Mouse (Mus musculus): ENCODE data around the gene Plpp7. TPM values are rescaled to one million over a fixed set of nuclear protein-coding genes. Genes with fewer than 3 reads are reported as not detected.

Gene Plpp7
- polyA plus RNA-seq, 1 experiment from 2014 or later, result 29.5 TPM

GRCm38 (mm10) chr2:32112548-32112947, 17.2 kb downstream of the Plpp7 start:
- H3K4me2 ChIP-seq, result no peak overlapping the region
- H3K4me3 ChIP-seq, result no peak overlapping the region
- H3K9ac ChIP-seq, result no peak overlapping the region
- 84% methylated on average over 2 of the region's 2 CpGs for WGBS
- no peaks in the 10 kb centered on the region for H3K4me1 ChIP-seq (replicated peaks)
- ATAC-seq (ENCODE audit: low FRiP score, low read depth), result no peak
- no peaks in the 10 kb centered on the region for H3K27me3 ChIP-seq
- H3K9me3 ChIP-seq, result no peaks in the 10 kb centered on the region
- H3K27ac ChIP-seq (replicated peaks), result no peak overlapping the region
- H3K36me3 ChIP-seq, result peaks cover 16% of the 10 kb centered on the region; the same call in 1 of the 2 replicates

- Histone ChIP-seq H3K9me3 (no peaks in the 10 kb centered on the region), H3K4me1 (replicated peaks) (no peaks in the 10 kb centered on the region), H3K9ac (no peak overlapping the region), H3K4me3 (no peak overlapping the region), H3K27ac (replicated peaks) (no peak overlapping the region), H3K27me3 (no peaks in the 10 kb centered on the region), H3K4me2 (no peak overlapping the region), H3K36me3 (0 out of 2 replicates have a peak, but pooled peaks cover 3% of the 10 kb centered on the region)
- 93% methylated on average over 4 of the region's 4 CpGs for WGBS
- ATAC-seq (ENCODE audit: low FRiP score, low read depth), result no peak
These were observed 20.5 kb downstream of the Plpp7 start for GRCm38 (mm10) chr2:32115851-32116268.

GRCm38 (mm10) chr2:32119802-32120750, 24.7 kb downstream of the Plpp7 start:
- Histone ChIP-seq H3K27ac (replicated peaks) (no peak overlapping the region), H3K4me2 (no peak overlapping the region), H3K9ac (no peak overlapping the region), H3K9me3 (no peaks in the 10 kb centered on the region), H3K27me3 (no peaks in the 10 kb centered on the region), H3K4me3 (no peak overlapping the region), H3K36me3 (no peaks in the 10 kb centered on the region), H3K4me1 (replicated peaks) (no peaks in the 10 kb centered on the region)
- WGBS, result 86% methylated on average over 20 of the region's 20 CpGs
- no peak for ATAC-seq (ENCODE audit: low FRiP score, low read depth)

- Histone ChIP-seq H3K36me3 (no peaks in the 10 kb centered on the region), H3K4me3 (no peak overlapping the region)
- 77% methylated on average over 5 of the region's 5 CpGs for WGBS
These were observed 25.8 kb downstream of the Plpp7 start for GRCm38 (mm10) chr2:32121150-32121549.

GRCm38 (mm10) chr2:32121785-32122184, 26.5 kb downstream of the Plpp7 start:
- no peak overlapping the region for H3K4me2 ChIP-seq
- H3K9me3 ChIP-seq, result no peaks in the 10 kb centered on the region
- 76% methylated on average over 2 of the region's 2 CpGs for WGBS
- H3K27me3 ChIP-seq, result no peaks in the 10 kb centered on the region
- no peak overlapping the region for H3K27ac ChIP-seq (replicated peaks)
- no peaks in the 10 kb centered on the region for H3K36me3 ChIP-seq
- no peak overlapping the region for H3K4me3 ChIP-seq
- no peak for ATAC-seq (ENCODE audit: low FRiP score, low read depth)
- H3K9ac ChIP-seq, result no peak overlapping the region
- H3K4me1 ChIP-seq (replicated peaks), result no peaks in the 10 kb centered on the region

More at GRCm38 (mm10) chr2:32121150-32121549, 25.8 kb downstream of the Plpp7 start:
- H3K9me3 ChIP-seq, result no peaks in the 10 kb centered on the region
- no peak for ATAC-seq (ENCODE audit: low FRiP score, low read depth)
- no peak overlapping the region for H3K4me2 ChIP-seq
- no peak overlapping the region for H3K27ac ChIP-seq (replicated peaks)
- H3K27me3 ChIP-seq, result no peaks in the 10 kb centered on the region
- H3K9ac ChIP-seq, result no peak overlapping the region
- no peaks in the 10 kb centered on the region for H3K4me1 ChIP-seq (replicated peaks)

GRCm38 (mm10) chr2:32127653-32128535, 32.6 kb downstream of the Plpp7 start:
- no peak overlapping the region for H3K27ac ChIP-seq (replicated peaks)
- H3K4me3 ChIP-seq, result no peak overlapping the region
- no peaks in the 10 kb centered on the region for H3K4me1 ChIP-seq (replicated peaks)
- no peaks in the 10 kb centered on the region for H3K36me3 ChIP-seq
- WGBS, result 37% methylated on average over 16 of the region's 16 CpGs
- H3K4me2 ChIP-seq, result no peak overlapping the region
- no peak overlapping the region for H3K9ac ChIP-seq
- ATAC-seq (ENCODE audit: low FRiP score, low read depth), result no peak
- no peaks in the 10 kb centered on the region for H3K9me3 ChIP-seq
- H3K27me3 ChIP-seq, result no peaks in the 10 kb centered on the region; the same call in 1 of the 2 replicates

- no peak overlapping the region for H3K9ac ChIP-seq
- no peak overlapping the region for H3K4me2 ChIP-seq
- H3K4me3 ChIP-seq, result no peak overlapping the region
- no peaks in the 10 kb centered on the region for H3K36me3 ChIP-seq
- H3K27me3 ChIP-seq, result no peaks in the 10 kb centered on the region; the same call in 1 of the 2 replicates
- H3K4me1 ChIP-seq (replicated peaks), result no peaks in the 10 kb centered on the region
- H3K9me3 ChIP-seq, result no peaks in the 10 kb centered on the region
- no peak overlapping the region for H3K27ac ChIP-seq (replicated peaks)
- no peak for ATAC-seq (ENCODE audit: low FRiP score, low read depth)
- WGBS, result 84% methylated on average over 5 of the region's 5 CpGs
These were observed 33.2 kb downstream of the Plpp7 start for GRCm38 (mm10) chr2:32128536-32128841.

GRCm38 (mm10) chr2:32129383-32130074, 34.2 kb downstream of the Plpp7 start:
- ATAC-seq (ENCODE audit: low FRiP score, low read depth), result no peak
- H3K27ac ChIP-seq (replicated peaks), result no peak overlapping the region
- no peaks in the 10 kb centered on the region; the same call in 1 of the 2 replicates for H3K27me3 ChIP-seq
- WGBS, result 60% methylated on average over 11 of the region's 11 CpGs
- no peaks in the 10 kb centered on the region for H3K36me3 ChIP-seq
- no peaks in the 10 kb centered on the region for H3K4me1 ChIP-seq (replicated peaks)
- H3K4me2 ChIP-seq, result no peak overlapping the region
- no peak overlapping the region for H3K9ac ChIP-seq
- H3K9me3 ChIP-seq, result no peaks in the 10 kb centered on the region
- no peak overlapping the region for H3K4me3 ChIP-seq

- Histone ChIP-seq H3K9ac (no peak overlapping the region), H3K4me3 (no peak overlapping the region), H3K9me3 (no peaks in the 10 kb centered on the region), H3K36me3 (no peaks in the 10 kb centered on the region), H3K27ac (replicated peaks) (no peak overlapping the region), H3K4me2 (no peak overlapping the region), H3K27me3 (no peaks in the 10 kb centered on the region; the same call in 1 of the 2 replicates), H3K4me1 (replicated peaks) (no peaks in the 10 kb centered on the region)
- ATAC-seq (ENCODE audit: low FRiP score, low read depth), result no peak
- 35% methylated on average over 6 of the region's 6 CpGs for WGBS
These were observed 35.1 kb downstream of the Plpp7 start for GRCm38 (mm10) chr2:32130435-32130834.

GRCm38 (mm10) chr2:32131205-32131834, 36.0 kb downstream of the Plpp7 start:
- H3K27ac ChIP-seq (replicated peaks), result no peak overlapping the region
- no peaks in the 10 kb centered on the region for H3K9me3 ChIP-seq
- H3K4me1 ChIP-seq (replicated peaks), result no peaks in the 10 kb centered on the region
- H3K27me3 ChIP-seq, result no peaks in the 10 kb centered on the region; the same call in 1 of the 2 replicates
- H3K4me2 ChIP-seq, result no peak overlapping the region
- no peaks in the 10 kb centered on the region for H3K36me3 ChIP-seq
- 86% methylated on average over 9 of the region's 9 CpGs for WGBS
- ATAC-seq (ENCODE audit: low FRiP score, low read depth), result no peak
- H3K9ac ChIP-seq, result no peak overlapping the region
- H3K4me3 ChIP-seq, result no peak overlapping the region

- Histone ChIP-seq H3K4me3 (no peak overlapping the region), H3K4me1 (replicated peaks) (peaks cover 2% of the 10 kb centered on the region), H3K4me2 (no peak overlapping the region), H3K27ac (replicated peaks) (no peak overlapping the region), H3K9me3 (no peaks in the 10 kb centered on the region), H3K9ac (no peak overlapping the region), H3K36me3 (no peaks in the 10 kb centered on the region), H3K27me3 (no peaks in the 10 kb centered on the region; the same call in 1 of the 2 replicates)
- no peak for ATAC-seq (ENCODE audit: low FRiP score, low read depth)
- 72% methylated on average over 6 of the region's 6 CpGs for WGBS
These were observed 36.7 kb downstream of the Plpp7 start for GRCm38 (mm10) chr2:32131866-32132566.

All from hindbrain, embryonic 15.5 days (tissue).